Mouse (Mus musculus): ENCODE data around the gene Sec22c. TPM values are rescaled to one million over a fixed set of nuclear protein-coding genes. Genes with fewer than 3 reads are reported as not detected.

Sec22c gene
- polyA plus RNA-seq, 1 experiment from 2014 or later, result 3.0 TPM

- no peak overlapping the region for H3K4me2 ChIP-seq (ENCODE audit: low read depth, low read length)
- 19% methylated on average over 3 of the region's 3 CpGs for WGBS (ENCODE audit: insufficient replicate concordance)
- no peak overlapping the region for H3K4me3 ChIP-seq (ENCODE audit: low read depth, low read length)
- no peak for ATAC-seq (ENCODE audit: low read depth)
- no peak overlapping the region for H3K9ac ChIP-seq (ENCODE audit: low read depth, low read length)
- no peaks in the 10 kb centered on the region for H3K9me3 ChIP-seq (replicated peaks; ENCODE audit: control insufficient read depth, low read length)
- no peaks in the 10 kb centered on the region for H3K36me3 ChIP-seq (ENCODE audit: control insufficient read depth, insufficient read depth)
- no peak overlapping the region for H3K27ac ChIP-seq (ENCODE audit: low read length)
- H3K27me3 ChIP-seq (ENCODE audit: control insufficient read depth, insufficient read depth, low read depth, low read length), result peaks cover 37% of the 10 kb centered on the region
- H3K4me1 ChIP-seq (ENCODE audit: control insufficient read depth, low read depth, low read length), result peaks cover 10% of the 10 kb centered on the region
Observed at GRCm38 (mm10) chr9:121644855-121645254, 60.4 kb downstream of the Sec22c start.

- Histone ChIP-seq H3K27me3 (ENCODE audit: control insufficient read depth, insufficient read depth, low read depth, low read length) (peaks cover 41% of the 10 kb centered on the region), H3K9ac (ENCODE audit: low read depth, low read length) (no peak within 1 kb of the TSS; the same call in 1 of the 2 replicates), H3K4me1 (ENCODE audit: control insufficient read depth, low read depth, low read length) (peaks cover 10% of the 10 kb centered on the region), H3K4me2 (ENCODE audit: low read depth, low read length) (peak within 1 kb of the TSS; percentile 54), H3K36me3 (ENCODE audit: control insufficient read depth, insufficient read depth) (no peaks in the 10 kb centered on the region), H3K4me3 (ENCODE audit: low read depth, low read length) (peak within 1 kb of the TSS; percentile 37), H3K27ac (ENCODE audit: low read length) (no peak within 1 kb of the TSS), H3K9me3 (replicated peaks; ENCODE audit: control insufficient read depth, low read length) (no peaks in the 10 kb centered on the region)
- peak; percentile 81 for ATAC-seq (ENCODE audit: low read depth)
- WGBS (ENCODE audit: insufficient replicate concordance), result under 1% methylated on average over 71 of the region's 79 CpGs
Observed at GRCm38 (mm10) chr9:121642401-121643181, 62.7 kb downstream of the Sec22c start, which contains the start of gene Vipr1. TSS of gene Vipr1 (plus strand) at chr9:121642716.

- Histone ChIP-seq H3K4me2 (ENCODE audit: low read depth, low read length) (peak within 1 kb of the TSS; percentile 54), H3K4me3 (ENCODE audit: low read depth, low read length) (peak within 1 kb of the TSS; percentile 37), H3K4me1 (ENCODE audit: control insufficient read depth, low read depth, low read length) (peaks cover 10% of the 10 kb centered on the region), H3K9me3 (replicated peaks; ENCODE audit: control insufficient read depth, low read length) (no peaks in the 10 kb centered on the region), H3K9ac (ENCODE audit: low read depth, low read length) (no peak within 1 kb of the TSS; the same call in 1 of the 2 replicates), H3K27me3 (ENCODE audit: control insufficient read depth, insufficient read depth, low read depth, low read length) (peaks cover 43% of the 10 kb centered on the region), H3K36me3 (ENCODE audit: control insufficient read depth, insufficient read depth) (no peaks in the 10 kb centered on the region), H3K27ac (ENCODE audit: low read length) (no peak within 1 kb of the TSS)
- WGBS (ENCODE audit: insufficient replicate concordance), result under 1% methylated on average over 26 of the region's 26 CpGs
- ATAC-seq (ENCODE audit: low read depth), result peak; percentile 52
Observed at GRCm38 (mm10) chr9:121642001-121642400, 63.3 kb downstream of the Sec22c start, which contains the start of gene Lyzl4. TSS of gene Lyzl4 (minus strand) at chr9:121642096.

- ATAC-seq (ENCODE audit: low read depth), result no peak
- Histone ChIP-seq H3K27me3 (ENCODE audit: control insufficient read depth, insufficient read depth, low read depth, low read length) (peaks cover 43% of the 10 kb centered on the region), H3K4me3 (ENCODE audit: low read depth, low read length) (peak overlapping the region; percentile 37), H3K9me3 (replicated peaks; ENCODE audit: control insufficient read depth, low read length) (no peaks in the 10 kb centered on the region), H3K27ac (ENCODE audit: low read length) (no peak overlapping the region), H3K36me3 (ENCODE audit: control insufficient read depth, insufficient read depth) (no peaks in the 10 kb centered on the region), H3K9ac (ENCODE audit: low read depth, low read length) (no peak overlapping the region), H3K4me1 (ENCODE audit: control insufficient read depth, low read depth, low read length) (peaks cover 10% of the 10 kb centered on the region), H3K4me2 (ENCODE audit: low read depth, low read length) (peak overlapping the region; percentile 54)
- WGBS (ENCODE audit: insufficient replicate concordance), result 12% methylated on average over 27 of the region's 27 CpGs
Observed at GRCm38 (mm10) chr9:121641235-121641915, 63.9 kb downstream of the Sec22c start.

- Histone ChIP-seq H3K36me3 (ENCODE audit: control insufficient read depth, insufficient read depth) (no peaks in the 10 kb centered on the region), H3K27me3 (ENCODE audit: control insufficient read depth, insufficient read depth, low read depth, low read length) (peaks cover 41% of the 10 kb centered on the region), H3K4me1 (ENCODE audit: control insufficient read depth, low read depth, low read length) (peaks cover 10% of the 10 kb centered on the region), H3K9me3 (replicated peaks; ENCODE audit: control insufficient read depth, low read length) (no peaks in the 10 kb centered on the region), H3K4me3 (ENCODE audit: low read depth, low read length) (no peak overlapping the region), H3K4me2 (ENCODE audit: low read depth, low read length) (no peak overlapping the region), H3K9ac (ENCODE audit: low read depth, low read length) (no peak overlapping the region), H3K27ac (ENCODE audit: low read length) (no peak overlapping the region)
- WGBS (ENCODE audit: insufficient replicate concordance), result 62% methylated on average over 16 of the region's 16 CpGs
- ATAC-seq (ENCODE audit: low read depth), result no peak
Observed at GRCm38 (mm10) chr9:121639790-121640189, 65.5 kb downstream of the Sec22c start.

GRCm38 (mm10) chr9:121635835-121636576 is 69.3 kb downstream of the Sec22c start:
- Histone ChIP-seq H3K27ac (ENCODE audit: low read length) (no peak overlapping the region), H3K36me3 (ENCODE audit: control insufficient read depth, insufficient read depth) (no peaks in the 10 kb centered on the region), H3K9ac (ENCODE audit: low read depth, low read length) (no peak overlapping the region), H3K27me3 (ENCODE audit: control insufficient read depth, insufficient read depth, low read depth, low read length) (peaks cover 9% of the 10 kb centered on the region), H3K4me2 (ENCODE audit: low read depth, low read length) (no peak overlapping the region), H3K4me1 (ENCODE audit: control insufficient read depth, low read depth, low read length) (no peaks in the 10 kb centered on the region), H3K9me3 (replicated peaks; ENCODE audit: control insufficient read depth, low read length) (no peaks in the 10 kb centered on the region), H3K4me3 (ENCODE audit: low read depth, low read length) (no peak overlapping the region)
- WGBS (ENCODE audit: insufficient replicate concordance), result 14% methylated on average over 7 of the region's 7 CpGs
- no peak for ATAC-seq (ENCODE audit: low read depth)

- Histone ChIP-seq H3K27me3 (ENCODE audit: control insufficient read depth, insufficient read depth, low read depth, low read length) (peaks cover 3% of the 10 kb centered on the region; the same call in 1 of the 2 replicates), H3K27ac (ENCODE audit: low read length) (no peak overlapping the region), H3K4me3 (ENCODE audit: low read depth, low read length) (no peak overlapping the region), H3K9ac (ENCODE audit: low read depth, low read length) (no peak overlapping the region), H3K36me3 (ENCODE audit: control insufficient read depth, insufficient read depth) (no peaks in the 10 kb centered on the region), H3K4me1 (ENCODE audit: control insufficient read depth, low read depth, low read length) (no peaks in the 10 kb centered on the region), H3K9me3 (replicated peaks; ENCODE audit: control insufficient read depth, low read length) (no peaks in the 10 kb centered on the region), H3K4me2 (ENCODE audit: low read depth, low read length) (no peak overlapping the region)
- 57% methylated on average over 6 of the region's 6 CpGs for WGBS (ENCODE audit: insufficient replicate concordance)
- no peak for ATAC-seq (ENCODE audit: low read depth)
Observed at GRCm38 (mm10) chr9:121633306-121633705, 72.0 kb downstream of the Sec22c start.

GRCm38 (mm10) chr9:121632891-121633290 is 72.4 kb downstream of the Sec22c start:
- H3K4me1 ChIP-seq (ENCODE audit: control insufficient read depth, low read depth, low read length), result no peaks in the 10 kb centered on the region

More at GRCm38 (mm10) chr9:121632891-121633290, 72.4 kb downstream of the Sec22c start:
- Histone ChIP-seq H3K9ac (ENCODE audit: low read depth, low read length) (no peak overlapping the region), H3K36me3 (ENCODE audit: control insufficient read depth, insufficient read depth) (no peaks in the 10 kb centered on the region), H3K4me2 (ENCODE audit: low read depth, low read length) (no peak overlapping the region), H3K27me3 (ENCODE audit: control insufficient read depth, insufficient read depth, low read depth, low read length) (peaks cover 3% of the 10 kb centered on the region; the same call in 1 of the 2 replicates), H3K9me3 (replicated peaks; ENCODE audit: control insufficient read depth, low read length) (no peaks in the 10 kb centered on the region), H3K4me3 (ENCODE audit: low read depth, low read length) (no peak overlapping the region), H3K27ac (ENCODE audit: low read length) (no peak overlapping the region)
- ATAC-seq (ENCODE audit: low read depth), result no peak
- 73% methylated on average over 10 of the region's 10 CpGs for WGBS (ENCODE audit: insufficient replicate concordance)
